Mouse (Mus musculus): ENCODE data around the gene Gan.

- TF ChIP-seq CTCF (IDR thresholded peaks at IDR 0.05), result no peak
- no peak for TF ChIP-seq EP300 (IDR thresholded peaks at IDR 0.05)
These were observed 75.3 kb downstream of the Gan start for GRCm38 (mm10) chr8:117233199-117233598.

All from lung, postnatal 0 days (tissue).